Mouse (Mus musculus) liver, embryonic 12.5 days (tissue): ENCODE results near the gene Mcf2l. TPM values are rescaled to one million over a fixed set of nuclear protein-coding genes. Genes with fewer than 3 reads are reported as not detected.

Source experiments
- ATAC-seq: fragments of 200-750 bp; cut with Nextera tagmentation; 2 replicates; pipeline ENCODE4 v1.8.0; 2017; ENCODE audit warnings: moderate number of reproducible peaks, mild to moderate bottlenecking, moderate library complexity
- H3K27ac ChIP-seq: fragments of 300-500 bp; sonication (generic); 2 replicates; pipeline ENCODE4 v1.5.1; 2016; ENCODE audit warnings: mild to moderate bottlenecking
- H3K27me3 ChIP-seq: fragments of 300-500 bp; sonication (generic); replicated peaks from 2 replicates; pipeline ENCODE4 v1.6.1; 2016; ENCODE audit warnings: mild to moderate bottlenecking, moderate library complexity
- H3K36me3 ChIP-seq: fragments of 300-500 bp; sonication (generic); 2 replicates; pipeline ENCODE4 v1.6.1; 2016; ENCODE audit warnings: mild to moderate bottlenecking, moderate library complexity
- H3K4me1 ChIP-seq: fragments of 300-500 bp; sonication (generic); 2 replicates; pipeline ENCODE4 v1.6.1; 2016
- H3K4me2 ChIP-seq: fragments of 300-500 bp; sonication (generic); 2 replicates; pipeline ENCODE4 v1.6.1; 2016; ENCODE audit warnings: mild to moderate bottlenecking, moderate library complexity
- H3K4me3 ChIP-seq: fragments of 300-500 bp; sonication (generic); 2 replicates; pipeline ENCODE4 v1.5.1; 2016; ENCODE audit warnings: mild to moderate bottlenecking, moderate library complexity
- H3K9ac ChIP-seq: fragments of 300-500 bp; sonication (generic); 2 replicates; pipeline ENCODE4 v1.6.1; 2016; ENCODE audit warnings: mild to moderate bottlenecking, moderate library complexity
- H3K9me3 ChIP-seq: fragments of 300-500 bp; sonication (generic); replicated peaks from 2 replicates; pipeline ENCODE4 v1.6.1; 2016; ENCODE audit warnings: mild to moderate bottlenecking, moderate library complexity
- WGBS: fragments of 180-500 bp; shearing (Covaris S2); methylation state at CpG from one replicate; pipeline ENCODE4 v1.1.7; 2016; ENCODE audit not compliant: insufficient replicate concordance; 5-methylcytosine and 5-hydroxymethylcytosine counted together
- polyA plus RNA-seq: library from polyadenylated mRNA; unstranded; fragments of >200 nt; fragmentation: Nextera tagmentation; extraction: Ambion mirVana; gene quantifications from 2 replicates; pipeline ENCODE4 v1.2.1, GENCODE M21; 2016

Gene Mcf2l
- polyA plus RNA-seq, 1 experiment from 2014 or later, result 2.1 TPM

DNA sequence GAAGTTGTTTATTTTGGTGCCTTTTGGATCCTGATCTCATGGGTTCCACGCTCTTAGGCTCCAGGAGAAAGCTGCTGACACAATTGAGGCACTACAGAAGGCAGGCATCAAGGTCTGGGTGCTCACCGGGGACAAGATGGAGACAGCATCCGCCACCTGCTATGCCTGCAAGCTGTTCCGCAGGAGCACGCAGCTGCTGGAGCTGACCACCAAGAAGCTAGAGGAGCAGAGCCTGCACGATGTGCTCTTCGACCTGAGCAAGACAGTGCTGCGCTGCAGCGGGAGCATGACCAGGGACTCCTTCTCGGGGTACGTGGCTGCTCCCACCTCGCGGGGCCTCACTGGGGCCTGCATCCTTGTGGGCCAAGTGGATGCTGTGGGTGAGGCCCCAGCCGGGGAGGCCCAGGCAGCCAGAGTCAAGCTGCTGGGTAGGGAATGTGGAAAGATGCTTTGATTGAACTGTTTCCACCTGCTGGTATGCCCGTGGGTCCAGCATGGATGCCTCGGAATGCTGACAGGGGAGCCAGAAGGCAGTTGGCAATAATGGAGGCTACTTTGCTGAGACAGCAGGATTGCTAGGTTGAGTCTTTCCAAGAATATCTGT, 29.2 kb upstream of the Mcf2l start:
- H3K27me3 ChIP-seq, result peaks cover 59% of the 10 kb centered on the region
- H3K36me3 ChIP-seq, result peaks cover 13% of the 10 kb centered on the region; the same call in 1 of the 2 replicates
- H3K4me3 ChIP-seq, result no peak overlapping the region
- no peak for ATAC-seq
- WGBS, result 87% methylated on average over 16 of the region's 16 CpGs
- H3K4me1 ChIP-seq, result no peaks in the 10 kb centered on the region
- H3K9ac ChIP-seq, result no peak overlapping the region
- H3K27ac ChIP-seq, result no peak overlapping the region
- H3K9me3 ChIP-seq, result no peaks in the 10 kb centered on the region
- H3K4me2 ChIP-seq, result no peak overlapping the region

DNA sequence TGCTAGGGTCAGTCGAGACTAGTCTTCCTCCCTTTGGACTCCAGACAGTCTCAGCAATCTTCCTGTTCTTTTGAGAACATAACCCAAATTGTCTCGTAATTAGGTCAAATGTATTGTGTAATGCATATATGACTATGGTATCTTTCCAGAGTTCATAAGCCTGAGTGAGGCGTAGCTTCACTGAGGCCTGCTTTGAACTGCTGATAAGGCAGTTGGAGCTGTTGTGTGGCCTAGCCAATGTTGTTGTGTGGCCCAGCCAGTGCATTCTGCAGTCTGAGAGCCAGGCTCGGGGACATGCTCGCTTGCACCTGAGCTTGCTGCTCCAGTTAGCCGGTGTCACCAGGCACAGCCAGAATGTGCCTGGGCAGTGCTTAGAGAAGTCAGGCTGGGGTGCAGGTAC, 27.2 kb upstream of the Mcf2l start:
- H3K4me1 ChIP-seq, result no peaks in the 10 kb centered on the region
- H3K4me2 ChIP-seq, result no peak overlapping the region
- H3K4me3 ChIP-seq, result no peak overlapping the region
- 75% methylated on average over 6 of the region's 6 CpGs for WGBS
- H3K9ac ChIP-seq, result no peak overlapping the region
- no peak for ATAC-seq
- H3K9me3 ChIP-seq, result no peaks in the 10 kb centered on the region
- H3K36me3 ChIP-seq, result peaks cover 13% of the 10 kb centered on the region; the same call in 1 of the 2 replicates
- H3K27me3 ChIP-seq, result peaks cover 68% of the 10 kb centered on the region
- H3K27ac ChIP-seq, result no peak overlapping the region

DNA sequence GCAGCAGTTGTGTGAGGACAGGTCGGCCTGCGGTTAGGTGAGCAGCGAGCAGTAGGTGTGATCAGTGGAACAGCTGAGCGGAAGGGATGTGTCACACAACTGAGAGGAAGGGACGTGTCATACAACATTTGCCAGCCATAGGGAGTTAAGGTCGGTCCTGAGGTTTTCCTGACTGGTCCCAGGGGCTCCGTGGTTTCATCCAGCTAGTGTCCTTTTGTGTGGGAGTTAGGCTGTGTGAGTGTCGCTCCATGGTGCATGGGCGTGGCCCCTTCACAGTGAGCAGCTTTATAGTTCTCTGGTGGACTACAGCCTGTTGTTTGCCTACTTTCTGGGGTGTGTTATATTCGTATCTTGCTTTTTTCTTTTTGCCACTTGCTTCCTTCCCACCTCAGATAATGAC, 22.4 kb upstream of the Mcf2l start:
- H3K9ac ChIP-seq, result no peak overlapping the region
- H3K4me2 ChIP-seq, result no peak overlapping the region
- no peaks in the 10 kb centered on the region for H3K4me1 ChIP-seq
- H3K4me3 ChIP-seq, result no peak overlapping the region
- no peak for ATAC-seq
- WGBS, result 72% methylated on average over 10 of the region's 10 CpGs
- H3K9me3 ChIP-seq, result no peaks in the 10 kb centered on the region
- H3K27ac ChIP-seq, result no peak overlapping the region
- peaks cover 7% of the 10 kb centered on the region; the same call in 1 of the 2 replicates for H3K36me3 ChIP-seq
- H3K27me3 ChIP-seq, result peaks cover 67% of the 10 kb centered on the region

DNA sequence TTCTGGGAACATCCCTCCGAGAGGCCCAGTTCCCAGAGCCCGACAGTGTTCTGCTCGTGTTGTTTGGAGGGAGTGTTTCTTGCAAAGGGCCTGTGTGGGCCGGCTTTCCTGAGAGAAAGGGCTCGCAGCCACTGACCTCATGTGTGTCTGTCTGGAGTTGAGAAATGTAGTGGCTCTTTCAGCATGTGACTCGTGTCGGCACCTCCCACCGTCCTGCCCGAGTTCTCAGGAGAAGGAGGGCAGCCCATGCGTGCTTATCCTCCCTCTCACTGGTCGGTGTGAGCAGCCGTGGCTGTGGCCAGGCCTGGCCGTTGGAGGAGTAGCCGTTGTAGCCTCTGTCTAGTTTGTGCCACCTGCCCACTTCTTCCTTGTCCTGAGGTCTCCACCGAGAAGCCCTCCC, 17.6 kb upstream of the Mcf2l start:
- 68% methylated on average over 15 of the region's 15 CpGs for WGBS
- Histone ChIP-seq H3K4me1 (no peaks in the 10 kb centered on the region), H3K36me3 (no peaks in the 10 kb centered on the region), H3K27ac (no peak overlapping the region), H3K27me3 (peaks cover 65% of the 10 kb centered on the region), H3K4me2 (no peak overlapping the region), H3K4me3 (no peak overlapping the region), H3K9ac (no peak overlapping the region), H3K9me3 (no peaks in the 10 kb centered on the region)
- no peak for ATAC-seq

DNA sequence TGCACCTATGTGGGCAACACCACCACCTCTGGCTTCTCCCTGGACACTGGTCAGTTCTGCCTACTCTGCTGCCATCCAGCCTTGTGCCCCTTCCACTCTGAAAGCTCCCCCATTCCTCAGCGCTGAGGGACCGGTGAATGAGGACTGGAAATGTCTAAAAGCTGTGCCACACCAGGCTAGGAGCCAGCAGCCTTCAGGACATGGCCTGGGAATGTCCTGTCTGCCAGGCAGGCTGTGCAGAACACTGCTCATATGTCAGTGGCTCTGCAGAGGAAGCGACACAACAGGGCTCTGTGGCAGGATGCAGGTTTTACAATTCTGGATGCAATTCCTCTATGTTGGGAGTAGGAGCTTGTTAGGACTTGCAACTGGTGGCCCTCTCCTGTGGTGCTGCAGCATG, 10.5 kb upstream of the Mcf2l start:
- Histone ChIP-seq H3K4me3 (no peak overlapping the region), H3K27me3 (peaks cover 50% of the 10 kb centered on the region), H3K27ac (no peak overlapping the region), H3K4me1 (no peaks in the 10 kb centered on the region), H3K9ac (no peak overlapping the region), H3K9me3 (no peaks in the 10 kb centered on the region), H3K36me3 (no peaks in the 10 kb centered on the region), H3K4me2 (no peak overlapping the region)
- WGBS, result 82% methylated on average over 3 of the region's 3 CpGs
- no peak for ATAC-seq

DNA sequence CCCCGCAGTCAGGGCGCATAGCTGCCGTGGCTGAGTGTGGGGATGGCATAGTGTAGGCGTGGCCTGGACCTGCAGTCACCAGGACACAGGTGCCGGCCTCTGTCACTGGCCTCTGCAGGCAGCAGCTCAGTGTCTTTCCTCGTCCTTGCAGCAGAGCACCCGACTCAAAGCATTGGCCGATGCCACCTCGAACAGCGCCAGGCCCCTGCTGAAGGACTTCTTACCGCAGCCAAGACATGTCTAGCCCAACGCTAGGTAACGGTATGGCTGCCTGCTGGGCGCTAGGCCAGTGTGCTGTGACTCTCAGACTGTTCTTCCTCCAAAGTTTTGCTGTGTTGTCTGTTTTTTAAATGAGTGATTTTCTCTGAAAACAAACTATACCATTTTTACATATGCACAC, 10.0 kb upstream of the Mcf2l start:
- no peak overlapping the region for H3K27ac ChIP-seq

DNA sequence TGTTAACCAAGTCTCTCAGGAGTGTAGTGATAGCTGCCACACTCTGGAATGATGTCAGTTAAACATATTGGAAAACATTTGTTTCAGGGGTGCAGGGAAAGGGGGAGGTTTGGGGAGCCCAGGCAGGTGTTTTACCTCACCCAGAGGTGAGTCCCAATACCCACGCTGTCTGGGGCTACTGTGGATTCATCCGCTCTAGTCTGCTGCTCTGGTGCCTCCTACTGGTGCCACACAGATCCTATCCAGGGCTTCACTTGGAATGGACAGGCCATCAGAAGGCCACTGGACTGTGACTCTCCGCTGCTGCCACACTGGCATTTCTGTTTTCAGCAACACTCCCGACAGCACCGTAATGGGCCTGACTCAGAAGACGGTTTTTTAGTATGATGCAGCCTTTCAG, 7.8 kb upstream of the Mcf2l start:
- WGBS, result 69% methylated on average over 6 of the region's 6 CpGs
- Histone ChIP-seq H3K4me3 (no peak overlapping the region), H3K27ac (no peak overlapping the region), H3K4me1 (no peaks in the 10 kb centered on the region), H3K9ac (no peak overlapping the region), H3K27me3 (peaks cover 57% of the 10 kb centered on the region), H3K36me3 (no peaks in the 10 kb centered on the region), H3K9me3 (no peaks in the 10 kb centered on the region), H3K4me2 (no peak overlapping the region)
- no peak for ATAC-seq

More for the DNA sequence above, 10.0 kb upstream of the Mcf2l start:
- no peaks in the 10 kb centered on the region for H3K36me3 ChIP-seq
- H3K9ac ChIP-seq, result no peak overlapping the region
- ATAC-seq, result no peak
- WGBS, result 73% methylated on average over 14 of the region's 14 CpGs
- H3K4me1 ChIP-seq, result no peaks in the 10 kb centered on the region
- no peak overlapping the region for H3K4me3 ChIP-seq
- H3K4me2 ChIP-seq, result no peak overlapping the region
- peaks cover 46% of the 10 kb centered on the region for H3K27me3 ChIP-seq
- no peaks in the 10 kb centered on the region for H3K9me3 ChIP-seq

DNA sequence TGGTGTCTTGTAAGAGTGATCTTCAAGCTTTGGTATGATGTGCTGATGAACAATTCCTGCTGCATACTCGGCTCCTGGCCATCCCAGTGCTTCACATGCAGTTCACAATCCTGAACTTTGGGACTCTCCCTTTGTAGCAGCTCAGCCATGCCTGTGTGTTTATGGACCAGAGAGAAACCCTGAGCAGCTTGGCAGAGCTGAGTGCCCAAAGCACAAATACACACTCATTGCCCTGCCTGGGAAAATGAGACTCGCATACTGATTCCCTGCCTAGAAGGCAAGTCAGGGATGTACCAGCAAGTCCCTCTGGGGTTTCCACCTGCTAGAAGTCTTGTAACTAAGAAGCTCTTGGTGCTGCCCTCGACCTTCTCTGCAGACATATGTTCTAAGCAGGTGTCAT, 3.9 kb upstream of the Mcf2l start:
- H3K4me1 ChIP-seq, result peaks cover 13% of the 10 kb centered on the region
- no peak overlapping the region for H3K4me2 ChIP-seq
- whole genome bisulfite sequencing, result 59% methylated on average over 3 of the region's 3 CpGs
- peaks cover 78% of the 10 kb centered on the region for H3K27me3 ChIP-seq
- no peak overlapping the region for H3K4me3 ChIP-seq
- no peak for ATAC-seq
- H3K27ac ChIP-seq, result no peak overlapping the region
- no peaks in the 10 kb centered on the region for H3K9me3 ChIP-seq
- H3K9ac ChIP-seq, result no peak overlapping the region
- H3K36me3 ChIP-seq, result no peaks in the 10 kb centered on the region

DNA sequence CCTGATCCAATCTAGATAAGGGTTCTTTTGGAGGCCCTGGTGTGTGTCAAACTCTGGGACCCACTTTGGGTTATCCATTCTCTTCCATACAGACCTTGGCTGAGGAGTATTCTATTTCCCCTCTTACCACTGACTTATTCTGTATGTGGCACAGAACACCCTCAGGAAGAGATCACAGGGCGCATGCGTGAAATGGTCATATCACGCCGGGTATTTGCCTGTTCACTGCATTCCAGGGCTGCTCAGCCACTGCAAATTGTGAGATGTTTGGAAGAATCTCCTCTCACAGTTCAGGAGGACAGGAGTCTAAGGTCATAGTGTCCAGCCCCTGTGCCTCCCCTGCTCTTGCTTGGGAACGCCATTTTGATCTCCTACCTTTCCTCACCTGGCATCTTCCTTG, 3.0 kb upstream of the Mcf2l start:
- Histone ChIP-seq H3K9me3 (no peaks in the 10 kb centered on the region), H3K27me3 (peaks cover 78% of the 10 kb centered on the region), H3K9ac (no peak overlapping the region), H3K27ac (no peak overlapping the region), H3K4me2 (no peak overlapping the region), H3K4me1 (peaks cover 13% of the 10 kb centered on the region), H3K36me3 (no peaks in the 10 kb centered on the region), H3K4me3 (no peak overlapping the region)
- ATAC-seq, result no peak
- WGBS, result 79% methylated on average over 5 of the region's 5 CpGs

DNA sequence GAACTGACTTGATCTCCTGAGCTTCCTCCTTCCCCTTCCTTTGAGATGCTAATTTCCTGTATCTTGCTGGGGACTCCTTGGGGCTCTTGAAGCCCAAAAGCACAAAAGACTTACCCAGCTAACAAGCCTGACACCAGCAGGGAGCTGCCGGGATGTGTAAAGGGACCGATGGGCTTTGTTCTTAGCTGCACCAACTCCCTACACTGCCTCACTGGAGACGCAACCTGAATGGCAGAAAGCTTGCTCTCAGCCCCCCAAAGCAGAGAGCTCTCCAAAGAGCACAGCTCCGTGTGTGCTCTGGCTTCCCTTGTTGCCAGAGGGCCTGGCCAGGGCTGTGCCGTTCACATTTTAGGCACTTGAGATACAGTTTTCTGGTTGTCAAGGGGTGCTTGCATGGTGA, 2.1 kb upstream of the Mcf2l start:
- H3K27me3 ChIP-seq, result peaks cover 84% of the 10 kb centered on the region
- no peak overlapping the region for H3K27ac ChIP-seq
- no peak for ATAC-seq
- H3K9me3 ChIP-seq, result no peaks in the 10 kb centered on the region
- no peak overlapping the region for H3K4me3 ChIP-seq
- no peaks in the 10 kb centered on the region for H3K36me3 ChIP-seq
- peaks cover 13% of the 10 kb centered on the region for H3K4me1 ChIP-seq
- H3K9ac ChIP-seq, result no peak overlapping the region
- WGBS, result 21% methylated on average over 5 of the region's 5 CpGs
- no peak overlapping the region for H3K4me2 ChIP-seq

DNA sequence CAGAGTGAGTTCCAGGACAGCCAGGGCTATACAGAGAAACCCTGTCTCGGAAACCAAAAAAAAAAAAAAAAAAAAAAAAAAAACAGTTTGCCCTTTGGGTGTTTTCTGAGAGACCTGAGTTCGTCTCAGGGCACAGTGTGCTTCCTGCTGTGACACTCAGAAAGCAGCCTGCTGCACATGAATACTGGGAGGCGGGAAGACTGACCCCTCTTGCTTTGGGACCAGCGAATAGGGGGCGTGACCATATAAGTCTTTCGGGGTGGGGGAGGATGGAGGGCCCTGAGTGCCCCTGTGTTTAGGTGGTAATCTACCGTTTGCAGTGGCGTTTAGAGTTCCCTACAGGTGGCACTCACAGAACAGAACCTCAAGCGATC, 636 bp upstream of the Mcf2l start:
- H3K4me3 ChIP-seq, result peak overlapping the region; percentile 59
- 0 out of 2 replicates have a peak, but pooled peaks have one; percentile 11 for ATAC-seq
- H3K4me1 ChIP-seq, result peaks cover 13% of the 10 kb centered on the region
- H3K27ac ChIP-seq, result no peak overlapping the region
- 9% methylated on average over 8 of the region's 9 CpGs for WGBS
- H3K9me3 ChIP-seq, result no peaks in the 10 kb centered on the region
- H3K27me3 ChIP-seq, result peaks cover 86% of the 10 kb centered on the region
- peak overlapping the region; percentile 81 for H3K4me2 ChIP-seq
- H3K9ac ChIP-seq, result peak overlapping the region; percentile 57; the same call in 1 of the 2 replicates
- no peaks in the 10 kb centered on the region for H3K36me3 ChIP-seq

DNA sequence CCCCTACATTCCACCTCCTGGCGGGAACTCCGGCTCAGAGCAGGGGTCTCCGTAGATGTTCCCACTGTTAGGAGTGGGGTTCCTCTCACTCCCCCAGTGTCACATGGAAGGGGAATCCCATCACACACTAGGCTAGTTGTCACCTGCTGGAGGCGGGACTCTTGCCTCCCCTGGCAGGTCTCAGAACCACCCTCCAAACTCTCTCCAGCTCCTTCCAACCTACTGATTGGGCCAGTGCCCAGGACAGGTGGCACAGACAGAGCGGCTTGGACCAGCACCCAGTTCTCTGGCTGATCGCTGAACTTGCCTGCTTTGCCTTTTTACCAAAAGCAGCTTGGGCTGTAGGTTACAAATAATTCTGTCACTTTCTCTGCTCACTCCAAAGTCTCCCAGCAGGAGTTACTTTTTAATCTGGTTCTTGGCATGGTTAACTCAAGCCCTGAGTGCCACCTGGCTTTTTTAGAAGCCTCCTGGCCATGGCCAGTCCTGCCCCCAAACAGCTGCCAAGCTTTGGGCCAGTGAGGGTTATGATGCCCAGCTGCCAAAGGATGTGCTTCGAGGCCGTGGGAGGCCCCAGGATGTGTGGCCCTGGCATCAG, 687 bp downstream of the Mcf2l start:
- H3K9me3 ChIP-seq, result no peaks in the 10 kb centered on the region
- H3K4me1 ChIP-seq, result peaks cover 13% of the 10 kb centered on the region
- H3K36me3 ChIP-seq, result no peaks in the 10 kb centered on the region
- H3K27ac ChIP-seq, result no peak overlapping the region
- H3K4me2 ChIP-seq, result peak overlapping the region; percentile 81
- 0 out of 2 replicates have a peak overlapping the region, but pooled peaks have one; percentile 57 for H3K9ac ChIP-seq
- H3K27me3 ChIP-seq, result peaks cover 84% of the 10 kb centered on the region
- peak overlapping the region; percentile 59 for H3K4me3 ChIP-seq
- WGBS, result 32% methylated on average over 8 of the region's 8 CpGs
- no peak for ATAC-seq

DNA sequence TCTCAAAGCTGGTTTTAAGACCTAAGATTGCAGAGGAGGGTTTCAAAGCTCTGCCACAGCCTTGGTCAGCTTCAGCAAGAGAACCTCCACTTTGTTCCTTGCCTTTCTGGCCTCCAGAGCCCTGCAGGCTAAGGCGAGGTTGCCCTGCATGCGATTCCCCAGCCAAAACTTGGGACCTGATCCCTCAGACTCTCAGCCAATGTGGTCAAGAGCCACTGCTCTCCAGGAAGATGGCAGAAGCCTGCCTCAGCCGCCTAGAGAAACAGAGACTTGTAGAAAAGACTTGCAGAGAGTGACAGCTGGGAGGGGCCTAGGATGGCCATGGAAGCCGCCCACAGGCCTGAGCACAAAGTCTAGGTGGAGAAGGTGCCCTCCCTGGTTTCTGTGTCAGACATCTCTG, 1.4 kb downstream of the Mcf2l start:
- H3K27ac ChIP-seq, result no peak overlapping the region
- no peaks in the 10 kb centered on the region for H3K36me3 ChIP-seq
- H3K4me1 ChIP-seq, result peaks cover 13% of the 10 kb centered on the region
- H3K27me3 ChIP-seq, result peaks cover 84% of the 10 kb centered on the region
- H3K4me3 ChIP-seq, result no peak overlapping the region
- ATAC-seq, result no peak
- H3K9ac ChIP-seq, result no peak overlapping the region
- WGBS, result 51% methylated on average over 4 of the region's 4 CpGs
- H3K9me3 ChIP-seq, result no peaks in the 10 kb centered on the region
- no peak overlapping the region for H3K4me2 ChIP-seq
